Mouse (Mus musculus): ENCODE results near the gene Nme1. TPM values are rescaled to one million over a fixed set of nuclear protein-coding genes. Genes with fewer than 3 reads are reported as not detected.

Nme1 gene
- 10 to 100 TPM; 14.7 to 22.5 TPM for total RNA-seq (2021)
- long read RNA-seq, experiment 1, transcript Nme1-203 (5 exons, 3,181 nt), result major isoform, 101 of 116 reads
- long read RNA-seq, experiment 1, partial matches to known transcripts, result 1 of 116 reads
- long read RNA-seq, experiment 1, other reads (novel, unspliced or antisense), result 11 of 116 reads
- long read RNA-seq, experiment 2, transcript Nme1-203 (5 exons, 3,181 nt), result major isoform, 54 of 64 reads
- long read RNA-seq, experiment 2, transcript Nme1-201 (4 exons, 493 nt), result minor isoform, 6 of 64 reads
- long read RNA-seq, experiment 2, partial matches to known transcripts, result 0 of 64 reads
- long read RNA-seq, experiment 2, other reads (novel, unspliced or antisense), result 4 of 64 reads

DNA sequence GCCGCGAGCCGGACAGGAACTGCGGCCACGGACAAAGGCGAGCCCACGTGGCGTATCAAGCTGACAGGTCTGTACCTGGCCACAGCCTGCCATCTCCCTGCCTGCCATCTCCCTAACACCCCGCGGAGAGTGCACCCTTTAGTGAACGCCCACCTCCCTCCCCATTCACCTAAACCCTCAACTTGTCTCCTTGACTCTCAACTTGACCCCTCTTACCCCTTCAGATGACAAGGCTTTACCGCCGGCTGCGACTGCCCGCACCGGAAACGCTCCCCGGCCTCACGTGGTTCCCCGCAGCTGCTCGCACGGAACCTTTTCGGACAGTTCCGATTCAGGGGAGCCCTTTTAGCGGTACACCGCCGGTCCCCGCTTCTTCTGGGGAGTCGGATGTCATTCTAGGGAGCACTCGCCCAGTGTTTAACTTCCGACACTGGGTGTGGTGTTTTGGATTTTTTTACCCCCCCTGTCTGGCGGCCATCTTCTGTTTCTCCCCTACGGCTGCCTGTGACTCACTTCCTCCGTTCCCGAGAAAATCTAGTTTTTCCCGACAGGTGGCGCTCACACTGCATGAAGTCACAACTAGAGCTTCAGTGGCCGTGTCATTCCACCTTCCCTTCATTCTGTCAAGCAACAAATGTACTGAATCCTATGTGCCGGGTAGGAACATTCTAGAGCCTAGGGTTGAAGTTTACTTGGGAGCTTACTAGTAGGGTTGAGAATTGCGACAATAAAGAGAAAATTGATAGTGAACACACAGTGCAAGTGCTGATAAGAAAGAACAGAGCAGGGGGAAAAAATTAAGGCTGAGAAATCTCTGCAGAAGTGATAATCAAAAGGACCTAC is at the start of gene Nme1, which contains the start of gene Gm20390:
TSS of gene Nme1 (minus strand) at position 517 of the 843 bp plus-strand sequence.
TSS of gene Gm20390 (minus strand) at position 289 of the 843 bp plus-strand sequence.
- peak; percentile 95 for DNase-seq

DNA sequence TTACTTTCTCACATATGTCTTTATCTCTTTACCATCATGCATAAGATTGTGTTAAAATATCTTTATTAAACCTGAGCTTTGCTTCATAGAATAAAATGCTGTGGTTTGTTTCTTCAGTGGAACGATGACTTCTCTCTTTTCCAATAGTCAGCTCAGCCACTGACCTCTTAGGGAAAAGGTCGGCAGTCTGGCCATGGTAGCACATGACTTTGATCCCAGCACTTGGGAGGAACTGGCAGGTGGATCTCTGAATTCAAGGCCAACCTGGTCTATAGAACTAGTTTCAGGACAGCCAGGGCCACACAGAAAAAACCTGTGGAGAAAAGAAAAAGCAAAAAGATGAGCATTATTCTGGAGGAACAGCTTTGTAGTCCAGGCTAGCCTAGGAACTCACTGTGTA is 35.0 kb upstream of the Nme1 start:
- no peak for DNase-seq

- DNase-seq, result no peak
Measured at GRCm38 (mm10) chr11:93999276-93999675, 31.0 kb upstream of the Nme1 start.

DNA sequence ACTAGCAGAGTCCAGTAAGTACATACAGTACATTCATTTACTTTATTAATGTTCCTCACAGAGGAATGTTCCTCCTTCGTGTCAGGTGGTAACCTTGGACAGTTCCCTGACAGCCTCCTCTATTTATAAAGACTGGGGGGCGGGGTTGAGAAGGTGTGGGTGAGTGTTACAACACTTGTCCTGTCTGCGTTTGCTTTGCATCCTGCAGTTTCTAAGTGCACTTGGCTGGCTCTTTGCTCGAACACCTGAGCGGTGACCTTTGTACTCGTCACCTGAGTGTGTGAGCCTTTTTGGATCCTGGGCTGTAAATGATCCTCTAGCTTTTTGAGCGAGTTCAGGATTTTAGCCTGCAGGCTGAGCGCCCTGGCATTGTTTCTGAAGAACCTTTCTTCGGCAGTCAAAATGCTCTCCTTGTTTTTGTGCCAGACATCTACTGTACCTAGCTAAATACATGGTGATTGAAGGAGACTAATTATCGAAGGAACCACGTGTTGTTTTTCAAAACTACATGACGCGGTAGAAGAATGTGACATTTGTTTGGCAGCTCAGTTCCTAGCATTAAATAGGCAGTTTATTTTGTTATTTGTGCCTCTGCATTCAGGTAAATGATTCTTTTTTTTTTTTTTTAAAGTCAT is 28.9 kb upstream of the Nme1 start:
- DNase-seq, result peak; percentile 51

DNA sequence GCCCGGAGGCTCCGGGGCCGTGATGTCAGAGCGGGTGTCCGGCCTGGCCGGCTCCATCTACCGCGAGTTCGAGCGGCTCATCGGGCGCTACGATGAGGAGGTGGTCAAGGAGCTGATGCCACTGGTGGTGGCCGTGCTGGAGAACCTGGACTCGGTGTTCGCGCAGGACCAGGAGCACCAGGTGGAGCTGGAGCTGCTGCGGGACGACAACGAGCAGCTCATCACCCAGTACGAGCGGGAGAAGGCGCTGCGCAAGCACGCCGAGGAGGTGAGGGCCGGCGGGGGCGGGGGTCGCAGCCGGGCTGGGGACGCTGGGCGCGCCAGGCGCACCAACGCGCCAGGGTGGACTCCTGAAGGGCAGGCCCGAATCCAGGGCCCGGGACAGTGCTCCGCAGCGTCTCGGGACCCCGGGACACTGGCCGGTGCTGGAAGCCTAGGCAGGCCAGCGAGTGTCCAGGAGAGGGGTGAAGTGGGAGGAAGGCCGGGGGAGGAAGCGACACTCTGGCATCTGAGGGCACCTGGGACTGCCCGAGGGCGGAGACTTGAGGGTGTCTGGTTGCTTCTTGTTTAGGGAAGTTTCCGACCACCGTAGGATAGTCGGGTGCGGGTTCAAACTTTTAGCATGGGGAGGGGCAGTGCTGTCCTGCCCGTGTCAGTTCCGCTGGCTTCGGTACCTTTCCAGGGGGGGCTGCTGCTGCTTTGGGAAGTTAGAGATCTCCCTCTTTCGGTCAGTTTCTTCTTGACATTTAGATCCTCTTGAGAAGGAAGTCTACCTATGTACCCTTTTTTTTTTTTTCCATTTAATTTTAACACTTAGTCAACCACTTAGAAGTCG is 28.2 kb upstream of the Nme1 start:
- peak; percentile 72 for DNase-seq

DNA sequence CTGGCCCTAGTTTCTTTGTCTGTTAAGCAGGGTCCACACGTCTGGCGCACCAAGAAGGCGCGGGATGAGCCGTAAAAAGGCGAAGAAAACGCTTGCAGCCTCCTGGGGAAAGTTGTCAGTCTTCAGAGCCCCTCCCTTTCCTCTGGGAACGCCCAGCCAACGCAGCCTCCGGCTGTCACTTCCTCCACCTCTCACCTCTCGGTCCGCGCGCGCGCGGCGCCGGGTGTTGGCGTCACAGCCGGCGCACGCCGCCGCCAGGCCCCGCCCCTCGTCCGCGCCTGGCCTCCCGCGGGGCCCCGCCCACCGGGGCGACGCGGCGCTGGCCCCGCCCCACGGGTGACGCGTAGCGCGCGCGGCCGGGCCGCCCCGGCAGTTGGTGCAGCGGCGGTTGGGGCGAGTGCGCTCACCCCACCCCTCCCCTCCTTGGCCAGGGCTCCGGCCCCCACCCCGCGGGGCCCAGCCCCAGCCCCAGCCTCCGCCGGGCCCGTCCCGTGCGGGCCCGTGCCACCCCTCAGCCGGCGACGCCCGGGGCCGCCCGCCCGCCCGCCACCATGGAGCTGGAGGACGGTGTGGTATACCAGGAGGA is 27.5 kb upstream of the Nme1 start, which contains the start of gene Spag9:
TSS of gene Spag9 (plus strand) at position 372 of the 586 bp plus-strand sequence.
- peak; percentile 95 for DNase-seq

DNA sequence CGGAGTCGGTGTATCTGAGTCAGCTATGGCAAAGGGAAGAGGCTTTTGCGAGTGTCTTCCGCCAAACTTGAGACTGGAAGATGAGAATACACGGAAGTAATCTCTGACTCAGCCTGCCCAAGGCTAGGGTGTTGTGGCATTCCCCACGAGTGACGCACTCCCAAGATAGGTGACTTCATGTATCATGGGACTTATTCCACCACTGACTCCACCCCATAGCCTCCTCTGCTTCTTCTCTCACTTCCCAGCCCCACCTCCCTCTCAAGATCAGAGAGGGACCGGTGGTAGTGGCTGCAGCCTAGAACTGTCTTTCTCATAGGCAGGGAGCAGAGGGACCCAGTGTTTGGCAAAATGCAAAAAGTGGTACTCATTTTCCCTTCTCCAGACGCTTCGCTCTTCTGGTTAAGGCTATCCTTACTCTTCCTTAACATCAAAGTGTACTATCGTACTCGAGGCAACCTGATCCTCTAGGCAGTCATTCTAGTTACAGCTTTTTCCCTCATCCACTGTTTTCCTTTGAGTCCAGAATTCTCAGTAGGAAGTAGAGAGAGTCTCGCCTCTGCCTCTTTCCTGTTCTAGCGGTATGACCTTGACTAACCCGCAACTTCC is 26.9 kb upstream of the Nme1 start:
- peak; percentile 88 for DNase-seq

DNA sequence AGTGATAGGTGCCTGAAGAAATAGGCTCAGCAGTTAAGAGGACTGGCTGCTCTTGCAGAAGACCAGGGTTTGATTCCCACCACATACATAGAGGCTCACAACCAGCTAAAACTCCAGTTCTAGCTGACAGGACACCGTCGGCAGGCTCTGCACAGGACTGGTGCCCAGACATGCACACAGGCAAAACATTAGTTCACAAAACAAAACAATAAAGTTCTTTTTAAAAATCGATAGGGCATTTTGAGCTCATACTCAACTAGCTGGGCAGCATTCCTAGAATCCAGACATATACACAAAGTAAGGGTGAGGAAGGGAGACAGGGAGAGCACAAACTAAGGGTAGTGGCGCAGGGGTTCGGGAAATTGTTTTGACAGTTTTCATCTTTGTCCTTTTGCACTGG is 26.2 kb upstream of the Nme1 start:
- DNase-seq, result no peak

DNA sequence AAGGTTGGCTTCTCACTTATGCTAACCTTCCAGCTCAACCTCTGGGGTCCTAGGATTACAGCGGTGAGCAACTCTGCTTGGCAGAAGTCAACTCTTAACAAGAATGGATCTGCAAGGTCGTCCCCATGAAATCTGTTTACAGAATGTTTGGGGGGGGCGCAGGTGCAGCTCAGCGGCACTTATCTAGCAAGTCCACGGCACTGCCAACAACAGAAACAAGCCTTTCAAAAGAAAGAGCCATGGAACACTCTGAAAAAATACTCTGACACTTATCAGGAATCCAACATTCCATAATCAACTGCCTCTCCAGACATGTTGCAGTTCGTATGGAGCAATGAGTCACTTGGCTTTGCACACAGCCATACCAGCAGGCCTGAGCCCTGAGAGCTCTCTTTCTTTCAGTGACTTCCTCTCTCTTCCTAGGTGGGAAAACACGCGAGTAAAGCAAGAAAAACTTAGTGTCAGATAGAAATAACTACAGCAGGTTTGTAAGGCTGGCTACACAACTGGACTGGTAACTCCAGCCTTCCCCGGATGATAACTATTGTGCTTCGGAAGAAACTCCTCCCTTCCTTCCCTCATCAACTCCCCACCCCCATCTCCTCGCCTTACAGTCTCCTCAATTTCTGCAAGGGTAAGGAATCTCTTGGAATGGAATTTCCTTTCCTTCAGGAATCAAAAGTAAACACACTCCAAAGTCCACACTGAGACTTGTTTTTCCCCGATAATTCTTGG is 20.2 kb upstream of the Nme1 start:
- DNase-seq, result no peak

- DNase-seq, result peak; percentile 51
Measured at GRCm38 (mm10) chr11:93987625-93988327, 19.5 kb upstream of the Nme1 start.

- no peak for DNase-seq
Measured at GRCm38 (mm10) chr11:93987026-93987425, 18.7 kb upstream of the Nme1 start.

- no peak for DNase-seq
Measured at GRCm38 (mm10) chr11:93986298-93986697, 18.0 kb upstream of the Nme1 start.

DNA sequence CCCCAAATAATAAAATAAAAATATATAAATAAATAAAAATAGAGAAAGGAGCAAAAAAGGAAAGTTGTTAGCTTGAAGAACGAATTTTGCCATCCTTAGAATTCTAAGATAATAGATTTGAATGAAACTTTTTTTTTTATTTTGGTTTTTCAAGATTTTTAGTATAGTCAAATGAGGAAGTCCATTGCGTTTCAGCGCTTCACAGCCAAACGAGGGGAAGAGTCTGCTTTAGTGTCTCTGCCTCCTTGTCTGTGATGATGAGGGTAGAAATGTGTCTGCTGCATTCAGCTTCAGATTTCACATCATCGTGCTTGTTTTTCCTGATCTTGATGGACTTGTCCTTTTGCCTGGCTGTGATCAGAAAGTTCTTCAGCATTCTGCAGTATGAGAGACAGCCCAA is 16.9 kb upstream of the Nme1 start:
- no peak for DNase-seq

DNA sequence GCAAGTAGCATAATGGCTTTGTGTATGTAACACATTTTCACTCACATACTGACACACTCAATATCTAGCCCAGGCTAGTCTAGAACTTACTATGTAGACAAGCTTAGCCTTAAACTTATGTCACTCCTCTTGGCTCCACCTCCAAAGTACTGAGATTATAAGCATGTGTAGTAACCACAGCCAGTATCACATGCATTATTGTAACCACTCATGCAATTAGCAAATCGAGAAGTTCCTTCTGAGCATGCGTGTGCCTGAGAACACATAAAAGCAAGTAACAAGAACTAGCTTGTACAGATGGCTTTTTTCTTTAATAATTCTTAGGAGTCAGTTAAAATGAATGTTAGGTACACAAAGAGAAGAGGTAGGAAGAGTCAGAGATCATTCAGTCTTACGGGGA is 16.3 kb upstream of the Nme1 start:
- no peak for DNase-seq

DNA sequence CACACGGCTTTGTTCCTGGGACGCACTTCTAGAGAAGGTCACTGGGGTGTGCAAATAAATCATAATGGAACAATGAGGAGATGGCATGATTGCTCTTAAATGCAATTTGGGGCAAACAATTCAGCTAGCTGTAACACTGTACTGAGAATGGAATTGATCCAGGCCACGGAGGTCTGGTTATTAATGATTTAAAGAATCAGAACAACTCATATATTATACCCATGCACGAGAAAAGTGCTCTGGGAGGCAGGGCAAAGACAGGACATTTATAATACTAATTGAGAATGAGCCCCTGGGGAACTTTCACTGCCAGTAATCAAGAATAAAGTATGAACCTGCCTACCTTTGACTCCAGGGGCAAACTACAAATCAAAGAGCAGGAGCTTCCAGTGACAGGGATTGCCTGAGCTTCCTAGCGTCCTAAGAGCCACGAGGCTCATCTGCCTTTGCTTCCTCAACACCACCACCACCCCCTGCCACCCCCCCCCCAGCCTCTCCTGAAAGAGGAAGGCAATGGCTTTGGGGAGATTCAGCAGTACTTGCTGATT is 11.3 kb upstream of the Nme1 start:
- DNase-seq, result no peak

DNA sequence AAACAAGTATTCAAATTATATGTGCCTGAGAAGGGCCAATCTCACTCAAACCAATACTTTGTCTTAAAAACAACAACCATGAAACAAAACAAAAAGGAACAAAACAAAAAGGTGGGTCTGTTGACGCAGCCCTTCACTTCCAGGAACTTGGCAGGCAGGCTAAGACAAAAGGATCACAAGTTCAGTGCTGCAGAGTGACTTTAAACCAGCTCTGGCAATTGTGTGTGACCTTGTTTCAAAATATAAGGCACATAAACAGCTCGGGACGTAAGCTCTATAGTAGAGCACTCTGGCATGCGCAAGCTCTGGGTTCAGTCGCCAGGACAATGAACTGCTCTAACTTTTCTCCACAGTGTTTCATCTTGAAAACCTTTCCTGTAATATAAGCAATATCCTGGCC is 4.6 kb upstream of the Nme1 start:
- no peak for DNase-seq

DNA sequence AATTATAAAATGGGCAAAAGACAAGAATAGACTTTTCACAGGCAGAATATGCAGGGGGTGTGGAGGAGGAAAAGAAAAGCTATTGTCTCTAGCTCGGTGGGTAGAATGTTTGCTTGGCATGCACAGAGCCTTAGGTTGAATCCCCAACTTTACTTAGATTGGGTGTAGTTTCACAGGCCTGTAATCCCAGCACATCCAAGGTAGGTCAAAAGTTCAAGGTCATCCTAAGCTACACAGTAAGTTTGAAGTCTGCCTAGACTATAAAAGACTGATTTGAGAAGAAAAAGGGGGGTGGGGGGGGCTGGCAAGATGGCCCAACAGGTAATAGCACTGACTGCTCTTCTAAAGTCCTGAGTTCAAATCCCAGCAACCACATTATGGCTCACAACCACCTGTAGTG is 1.5 kb upstream of the Nme1 start:
- DNase-seq, result no peak

- DNase-seq, result no peak
Measured at GRCm38 (mm10) chr11:93969171-93969570, 850 bp upstream of the Nme1 start.

DNA sequence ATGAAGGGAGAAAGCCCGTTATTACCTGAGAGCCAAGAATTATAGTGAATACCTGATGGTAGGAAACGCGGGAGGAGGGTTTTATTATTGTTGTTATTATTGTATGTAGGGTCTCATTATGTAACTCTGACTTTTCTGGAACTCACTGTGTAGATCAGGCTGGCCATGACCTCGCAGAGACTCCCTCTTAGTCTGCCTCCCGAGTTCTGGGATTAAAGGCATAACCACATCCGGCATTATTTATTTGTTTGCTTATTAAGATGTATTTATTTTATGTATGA is 467 bp upstream of the Nme1 start:
- DNase-seq, result no peak

DNA sequence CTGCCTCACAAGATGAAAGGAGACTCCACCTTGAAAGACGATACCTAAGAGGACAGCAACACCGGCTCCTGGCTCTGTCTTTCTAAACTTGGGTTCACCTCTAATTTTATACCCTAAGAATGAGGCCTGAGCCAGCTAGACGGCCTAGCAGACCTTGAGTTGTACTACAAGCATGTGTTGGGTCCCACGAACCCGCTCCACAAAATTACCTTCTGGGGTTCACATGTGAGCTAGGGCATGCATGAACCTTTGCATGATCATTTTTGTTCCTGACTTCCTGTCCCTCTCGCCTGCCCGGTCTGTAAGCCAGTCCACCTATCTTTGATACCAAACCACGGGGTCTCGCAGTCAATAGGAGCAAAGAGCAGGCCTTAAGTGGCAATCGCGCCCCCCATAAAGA is 940 bp downstream of the Nme1 start:
- no peak for DNase-seq

All from gastrocnemius, postnatal 25 days (tissue).